Mouse (Mus musculus) myocyte (in vitro differentiated cells): Measurements from ENCODE around the gene Reg3d. TPM values are rescaled to one million over a fixed set of nuclear protein-coding genes. Genes with fewer than 3 reads are reported as not detected.

Source experiments
- H3K27me3 ChIP-seq: one replicate; pipeline ENCODE4 v1.6.1; 2011; ENCODE audit not compliant: control insufficient read depth, insufficient read depth, insufficient read length
- H3K36me3 ChIP-seq: one replicate; pipeline ENCODE4 v1.6.1; 2011; ENCODE audit not compliant: control insufficient read depth, insufficient read depth
- H3K4me2 ChIP-seq: one replicate; pipeline ENCODE4 v1.6.1; 2011; ENCODE audit warnings: low read depth, control low read depth
- H3K4me3 ChIP-seq: one replicate; pipeline ENCODE4 v1.5.1; 2011; ENCODE audit warnings: mild to moderate bottlenecking, control low read depth, moderate library complexity
- H3K79me2 ChIP-seq: one replicate; pipeline ENCODE4 v1.6.1; 2011; ENCODE audit not compliant: control insufficient read depth, insufficient read depth
- H3ac ChIP-seq: one replicate; pipeline ENCODE4 v1.6.1; 2011; ENCODE audit not compliant: control insufficient read depth, insufficient read length
- CEBPB ChIP-seq: IDR thresholded peaks from 2 replicates; pipeline ENCODE4 v1.6.1; 2011; ENCODE audit warnings: mild to moderate bottlenecking, moderate library complexity; ENCODE audit not compliant: poor library complexity, insufficient read depth, severe bottlenecking
- E2F4 ChIP-seq: IDR thresholded peaks from one replicate; pipeline ENCODE4 v1.6.1; 2011; ENCODE audit warnings: mild to moderate bottlenecking, control low read depth, moderate library complexity; ENCODE audit not compliant: insufficient read depth
- MAX ChIP-seq: IDR thresholded peaks from one replicate; pipeline ENCODE4 v1.6.1; 2011; ENCODE audit warnings: low read depth, mild to moderate bottlenecking, control low read depth
- MYOD1 ChIP-seq, 3 experiments: IDR thresholded peaks; one replicate each; pipeline ENCODE4 v1.6.1; 2011; ENCODE audit warnings: control low read depth in 2 of 3, low read depth in 2 of 3, mild to moderate bottlenecking in 2 of 3, moderate library complexity in 1 of 3; ENCODE audit not compliant: insufficient read length in 2 of 3, control insufficient read depth in 1 of 3
- MYOG ChIP-seq, 3 experiments: IDR thresholded peaks; one replicate each; pipeline ENCODE4 v1.6.1; 2011; ENCODE audit warnings: control low read depth in 2 of 3, low read depth in 2 of 3, mild to moderate bottlenecking in 2 of 3; ENCODE audit not compliant: insufficient read length in 2 of 3, control insufficient read depth in 1 of 3, insufficient read depth in 1 of 3
- POLR2A ChIP-seq: IDR thresholded peaks from one replicate; pipeline ENCODE4 v1.6.1; 2011; ENCODE audit warnings: low read depth, mild to moderate bottlenecking, control low read depth, moderate library complexity; ENCODE audit not compliant: insufficient read length
- POLR2AphosphoS2 ChIP-seq: IDR thresholded peaks from one replicate; pipeline ENCODE4 v1.6.1; 2011; ENCODE audit warnings: low read depth, control low read depth; ENCODE audit not compliant: insufficient read length
- REST ChIP-seq: IDR thresholded peaks from one replicate; pipeline ENCODE4 v1.6.1; 2011; ENCODE audit warnings: mild to moderate bottlenecking, control low read depth, moderate library complexity; ENCODE audit not compliant: insufficient read depth, insufficient read length
- SRF ChIP-seq: IDR thresholded peaks from one replicate; pipeline ENCODE4 v1.6.1; 2011; ENCODE audit warnings: low read depth; ENCODE audit not compliant: control insufficient read depth, insufficient read length
- TCF12 ChIP-seq: IDR thresholded peaks from one replicate; pipeline ENCODE4 v1.6.1; 2011; ENCODE audit warnings: mild to moderate bottlenecking, control low read depth; ENCODE audit not compliant: poor library complexity, insufficient read depth, severe bottlenecking
- TCF3 ChIP-seq: IDR thresholded peaks from one replicate; pipeline ENCODE4 v1.6.1; 2011; ENCODE audit warnings: low read depth, control low read depth; ENCODE audit not compliant: insufficient read length
- USF1 ChIP-seq: IDR thresholded peaks from one replicate; pipeline ENCODE4 v1.6.1; 2011; ENCODE audit warnings: low read depth, mild to moderate bottlenecking, control low read depth, moderate library complexity
- polyA plus RNA-seq: library from polyadenylated mRNA; unstranded; fragments of >200 nt; fragmentation: generic; extraction: Trizol; gene quantifications from one replicate; pipeline ENCODE4 v1.2.1, GENCODE M21; 2012; ENCODE audit warnings: missing spikeins

Reg3d gene
- polyA plus RNA-seq, 1 experiment, result not detected

GRCm38 (mm10) chr6:78380409-78380808 is 1.7 kb upstream of the Reg3d start, which contains the start of gene Reg3a:
Gene Reg3a, plus strand, starts transcription at chr6:78380709.
- H3K79me2 ChIP-seq, result no peaks in the 10 kb centered on the region
- H3K4me2 ChIP-seq, result no peak within 1 kb of the TSS
- no peak within 1 kb of the TSS for H3ac ChIP-seq
- H3K36me3 ChIP-seq, result no peaks in the 10 kb centered on the region
- no peak for TF ChIP-seq POLR2AphosphoS2
- TF ChIP-seq TCF3, result no peak
- no peak for TF ChIP-seq MYOG (IDR thresholded peaks at IDR 0.05; ENCODE audit: control insufficient read depth in 1 of 3, insufficient read depth in 1 of 3, insufficient read length in 2 of 3, low read depth in 2 of 3)
- TF ChIP-seq CEBPB, result no peak
- no peaks in the 10 kb centered on the region for H3K27me3 ChIP-seq
- H3K4me3 ChIP-seq, result no peak within 1 kb of the TSS

DNA sequence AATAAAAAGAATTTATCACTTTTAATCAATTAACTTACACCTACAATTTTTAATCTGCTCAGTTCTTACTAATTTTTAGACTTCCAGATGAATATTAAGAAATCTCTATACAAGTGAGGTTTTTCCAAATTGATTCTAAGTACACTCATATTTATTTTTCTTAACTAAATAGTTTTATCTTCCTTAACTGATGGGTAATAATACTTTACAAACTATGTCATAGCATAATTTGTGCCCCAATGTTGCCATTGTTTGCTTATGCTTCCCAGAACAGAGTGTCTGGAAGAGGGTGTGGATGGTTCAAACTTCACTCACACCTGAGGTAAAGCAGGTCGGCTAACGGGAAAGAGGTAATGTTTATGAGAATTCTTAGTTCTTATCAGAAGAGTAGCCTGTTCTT is 8.3 kb downstream of the Reg3d start, which contains the start of gene Reg3b:
Gene Reg3b, plus strand, starts transcription at position 301 of the 400 bp plus-strand sequence.
- H3K79me2 ChIP-seq, result no peaks in the 10 kb centered on the region
- no peak within 1 kb of the TSS for H3K4me2 ChIP-seq
- no peak for TF ChIP-seq E2F4
- TF ChIP-seq TCF12, result no peak

GRCm38 (mm10) chr6:78361971-78362563 is 16.6 kb downstream of the Reg3d start:
- Histone ChIP-seq H3K27me3 (no peaks in the 10 kb centered on the region), H3K79me2 (no peaks in the 10 kb centered on the region), H3K36me3 (no peaks in the 10 kb centered on the region), H3ac (no peak overlapping the region), H3K4me3 (no peak overlapping the region), H3K4me2 (no peak overlapping the region)
- TF ChIP-seq MYOD1 (IDR thresholded peaks at IDR 0.05; ENCODE audit: control insufficient read depth in 1 of 3, insufficient read length in 2 of 3, low read depth in 2 of 3), result no peak
- no peak for TF ChIP-seq POLR2AphosphoS2
- no peak for TF ChIP-seq CEBPB
- TF ChIP-seq SRF, result no peak
- TF ChIP-seq MYOG (IDR thresholded peaks at IDR 0.05; ENCODE audit: control insufficient read depth in 1 of 3, insufficient read depth in 1 of 3, insufficient read length in 2 of 3, low read depth in 2 of 3), result no peak
- TF ChIP-seq MAX, result no peak
- no peak for TF ChIP-seq USF1
- no peak for TF ChIP-seq POLR2A
- no peak for TF ChIP-seq TCF3
- no peak for TF ChIP-seq TCF12
- TF ChIP-seq REST, result no peak
- TF ChIP-seq E2F4, result no peak

More for the DNA sequence above, 8.3 kb downstream of the Reg3d start, which contains the start of gene Reg3b:
- Histone ChIP-seq H3K4me3 (no peak within 1 kb of the TSS), H3ac (no peak within 1 kb of the TSS), H3K36me3 (no peaks in the 10 kb centered on the region), H3K27me3 (no peaks in the 10 kb centered on the region)

DNA sequence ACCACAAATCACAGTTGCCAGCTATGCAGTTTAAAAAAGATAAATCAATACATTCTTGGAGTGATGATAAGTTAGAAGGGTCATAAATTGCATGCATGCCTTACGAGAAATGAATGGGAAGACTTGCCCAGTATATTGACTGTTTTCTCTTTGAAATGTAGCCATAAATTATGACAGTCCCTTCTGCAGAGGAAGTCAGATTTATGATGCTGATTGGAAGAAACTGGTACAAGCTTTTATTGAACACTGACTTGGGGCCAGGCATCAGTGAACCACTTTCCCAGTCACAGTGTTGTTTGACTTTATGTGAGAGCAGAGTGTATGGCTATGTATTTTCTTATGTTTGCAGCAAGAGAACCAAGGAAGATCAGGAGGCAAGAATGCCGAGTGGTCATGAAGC is 37.0 kb downstream of the Reg3d start:
- no peak overlapping the region for H3K4me3 ChIP-seq
- no peaks in the 10 kb centered on the region for H3K27me3 ChIP-seq
- H3K36me3 ChIP-seq, result no peaks in the 10 kb centered on the region
- H3K4me2 ChIP-seq, result no peak overlapping the region
- H3ac ChIP-seq, result no peak overlapping the region
- no peaks in the 10 kb centered on the region for H3K79me2 ChIP-seq
- TF ChIP-seq SRF, result no peak
- no peak for TF ChIP-seq POLR2A
- TF ChIP-seq USF1, result no peak
- TF ChIP-seq E2F4, result no peak
- TF ChIP-seq CEBPB, result no peak
- no peak for TF ChIP-seq MAX
- no peak for TF ChIP-seq POLR2AphosphoS2
- no peak for TF ChIP-seq MYOD1 (IDR thresholded peaks at IDR 0.05; ENCODE audit: control insufficient read depth in 1 of 3, insufficient read length in 2 of 3, low read depth in 2 of 3)
- TF ChIP-seq MYOG (IDR thresholded peaks at IDR 0.05; ENCODE audit: control insufficient read depth in 1 of 3, insufficient read depth in 1 of 3, insufficient read length in 2 of 3, low read depth in 2 of 3), result no peak

- Histone ChIP-seq H3K4me2 (no peak overlapping the region), H3K27me3 (no peaks in the 10 kb centered on the region), H3K36me3 (no peaks in the 10 kb centered on the region), H3ac (no peak overlapping the region), H3K4me3 (no peak overlapping the region), H3K79me2 (no peaks in the 10 kb centered on the region)
- TF ChIP-seq MAX (no peak), TCF12 (no peak), TCF3 (no peak)
These were observed 38.4 kb downstream of the Reg3d start for GRCm38 (mm10) chr6:78340296-78340695.
